Mouse (Mus musculus) CH12.LX (cell line): ENCODE measurements at regions not wholly inside any gene's neighbourhood (a gene's known extent, or its start where the extent isn't known, plus 50 kb on each side); places are given as distances from the start of the nearest gene placed in this dataset.

Experiments used
- DNase-seq: peaks from one replicate; pipeline ENCODE4 v3.0.0-alpha.2; 2013; ENCODE audit errors: extremely low read depth
- H3K27ac ChIP-seq: 2 replicates; pipeline ENCODE4 v1.5.1; 2012; ENCODE audit warnings: low read depth, mild to moderate bottlenecking, control low read depth, moderate library complexity; ENCODE audit not compliant: insufficient read depth
- H3K27me3 ChIP-seq: replicated peaks from 2 replicates; pipeline ENCODE3; 2012; ENCODE audit warnings: inconsistent platforms
- H3K36me3 ChIP-seq, 2 experiments: replicated peaks in 1 of 2; 2 replicates each; pipeline versions ENCODE3 to v1.6.1; 2012; ENCODE audit warnings: inconsistent platforms in 1 of 2, low read length in 1 of 2, mild to moderate bottlenecking in 1 of 2, mixed read lengths in 1 of 2, moderate library complexity in 1 of 2; ENCODE audit not compliant: control insufficient read depth in 1 of 2, insufficient read depth in 1 of 2
- H3K4me1 ChIP-seq, 2 experiments: 2 replicates each; pipeline ENCODE4 v1.6.1; 2012; ENCODE audit warnings: inconsistent platforms in 1 of 2, moderate library complexity in 1 of 2; ENCODE audit not compliant: insufficient read depth in 2 of 2, control insufficient read depth in 1 of 2
- H3K4me2 ChIP-seq: 2 replicates; pipeline ENCODE4 v1.6.1; 2012; ENCODE audit warnings: low read depth, mild to moderate bottlenecking, control low read depth; ENCODE audit not compliant: poor library complexity, insufficient read depth, severe bottlenecking
- H3K4me3 ChIP-seq, 3 experiments: fragments of 150-350 bp in 1 of 3; sonication (generic) in 1 of 3; replicated peaks in 1 of 3; 2 replicates each; pipeline versions ENCODE3 to v1.5.1; 2011 to 2012; ENCODE audit warnings: low read depth in 2 of 3, low read length in 2 of 3, mild to moderate bottlenecking in 2 of 3, moderate library complexity in 2 of 3, control low read depth in 1 of 3, improper control_type of control experiment in 1 of 3, inconsistent platforms in 1 of 3, mixed read lengths in 1 of 3; ENCODE audit not compliant: poor library complexity in 1 of 3
- H3K79me2 ChIP-seq: replicated peaks from 2 replicates; pipeline ENCODE4 v1.6.1; 2012; ENCODE audit warnings: mild to moderate bottlenecking, moderate library complexity; ENCODE audit not compliant: control insufficient read depth, poor library complexity, insufficient read depth, severe bottlenecking; ENCODE audit errors: extremely low read depth
- H3K9ac ChIP-seq: 2 replicates; pipeline ENCODE4 v1.6.1; 2012; ENCODE audit warnings: low read depth, mild to moderate bottlenecking, control low read depth, moderate library complexity; ENCODE audit not compliant: insufficient read depth
- H3K9me3 ChIP-seq: replicated peaks from 2 replicates; pipeline ENCODE3; 2012; ENCODE audit warnings: low read length, inconsistent platforms, mixed read lengths
- CTCF ChIP-seq, 2 experiments: IDR thresholded peaks in 1 of 2; conservative IDR thresholded peaks in 1 of 2; 2 replicates each; pipeline ENCODE4 v1.5.1; 2011 to 2012; ENCODE audit warnings: low read depth in 2 of 2, low read length in 2 of 2, improper control_type of control experiment in 1 of 2, inconsistent platforms in 1 of 2, mild to moderate bottlenecking in 1 of 2, moderate library complexity in 1 of 2
- E2F4 ChIP-seq: IDR thresholded peaks from 2 replicates; pipeline ENCODE4 v1.6.1; 2011; ENCODE audit warnings: low read depth, low read length, improper control_type of control experiment; ENCODE audit not compliant: insufficient replicate concordance
- ELF1 ChIP-seq: IDR thresholded peaks from 2 replicates; pipeline ENCODE4 v1.6.1; 2014; ENCODE audit warnings: low read depth, mild to moderate bottlenecking, inconsistent platforms, low read length, improper control_type of control experiment
- EP300 ChIP-seq: IDR thresholded peaks from 2 replicates; pipeline ENCODE4 v1.6.1; 2011; ENCODE audit warnings: low read length, improper control_type of control experiment
- GABPA ChIP-seq: IDR thresholded peaks from 2 replicates; pipeline ENCODE4 v1.6.1; 2012; ENCODE audit warnings: low read depth, low read length, improper control_type of control experiment, inconsistent platforms; ENCODE audit not compliant: insufficient replicate concordance
- HCFC1 ChIP-seq: IDR thresholded peaks from 2 replicates; pipeline ENCODE4 v1.6.1; 2012; ENCODE audit warnings: low read depth, mild to moderate bottlenecking, inconsistent platforms, low read length, improper control_type of control experiment
- IRF4 ChIP-seq: IDR thresholded peaks from 2 replicates; pipeline ENCODE4 v1.6.1; 2014; ENCODE audit warnings: low read depth, mild to moderate bottlenecking, inconsistent platforms, low read length, improper control_type of control experiment
- JUN ChIP-seq: IDR thresholded peaks from 2 replicates; pipeline ENCODE4 v1.6.1; 2011; ENCODE audit warnings: low read depth, mild to moderate bottlenecking, low read length, improper control_type of control experiment, moderate library complexity; ENCODE audit not compliant: insufficient read depth
- NELFE ChIP-seq: IDR thresholded peaks from 2 replicates; pipeline ENCODE4 v1.6.1; 2011; ENCODE audit warnings: low read depth, low read length, improper control_type of control experiment
- RAD21 ChIP-seq: IDR thresholded peaks from 2 replicates; pipeline ENCODE4 v1.6.1; 2011; ENCODE audit warnings: low read depth, mild to moderate bottlenecking, low read length, improper control_type of control experiment, moderate library complexity
- SMC3 ChIP-seq: IDR thresholded peaks from 2 replicates; pipeline ENCODE4 v1.6.1; 2011; ENCODE audit warnings: low read depth, low read length, improper control_type of control experiment
- ZKSCAN1 ChIP-seq: IDR thresholded peaks from 2 replicates; pipeline ENCODE4 v1.6.1; 2012; ENCODE audit warnings: low read depth, inconsistent platforms, low read length, improper control_type of control experiment, borderline replicate concordance
- ZMIZ1 ChIP-seq: IDR thresholded peaks from 2 replicates; pipeline ENCODE4 v1.6.1; 2012; ENCODE audit warnings: low read depth, mild to moderate bottlenecking, inconsistent platforms, low read length, improper control_type of control experiment
- ZNF384 ChIP-seq: IDR thresholded peaks from 2 replicates; pipeline ENCODE4 v1.6.1; 2012; ENCODE audit warnings: low read depth, low read length, improper control_type of control experiment, inconsistent platforms
- dilution Hi-C: fragments of 300-500 bp; cut with MboI; formaldehyde crosslinking; loops from 2 replicates; pipeline ENCODE4 v1.14.3; 2020; ENCODE audit warnings: low sequenced_read_pairs; ENCODE audit not compliant: extremely low pct_unique_long_range_greater_than_20kb, extremely low pct_ligation_motif_present
- in situ Hi-C: fragments of 300-500 bp; cut with MboI; formaldehyde crosslinking; loops from 3 replicates; pipeline ENCODE4 v1.14.3; 2019; ENCODE audit warnings: low sequenced_read_pairs, low pct_ligation_motif_present, low pct_unique_long_range_greater_than_20kb, mixed read lengths

DNA sequence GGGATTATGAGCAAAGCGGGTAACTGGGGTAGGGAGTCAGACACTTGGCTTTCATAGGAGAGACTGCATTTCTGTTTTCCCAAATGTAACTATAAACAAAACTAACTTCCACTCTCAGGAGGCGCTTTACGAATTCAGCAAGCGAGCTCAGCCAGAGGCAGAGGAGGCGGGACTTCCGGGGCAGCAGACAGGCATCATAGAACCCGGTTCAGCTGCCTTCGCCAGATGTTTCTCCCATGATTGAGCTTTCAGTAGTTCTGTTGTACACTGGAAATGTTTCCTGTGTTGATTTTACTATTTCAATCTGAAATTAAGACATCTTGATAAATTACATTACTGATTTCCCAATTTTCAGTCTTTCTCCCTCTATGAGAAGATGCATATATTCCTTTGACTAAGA, 92.9 kb downstream of the Zfp365 start:
- dilution Hi-C loops (no loop called here), in situ Hi-C loops (no loop called here)
- no peak overlapping the region for H3K4me2 ChIP-seq
- no peaks in the 10 kb centered on the region for H3K79me2 ChIP-seq
- no peak overlapping the region for H3K27ac ChIP-seq
- no peak for DNase-seq
- TF ChIP-seq ZKSCAN1 (no peak), ZMIZ1 (no peak), EP300 (no peak)
- H3K27me3 ChIP-seq = no peaks in the 10 kb centered on the region
- no peaks in the 10 kb centered on the region for H3K36me3 ChIP-seq
- H3K9me3 ChIP-seq = peaks cover 4% of the 10 kb centered on the region
- no peak overlapping the region for H3K9ac ChIP-seq
- H3K4me1 ChIP-seq = no peaks in the 10 kb centered on the region
- H3K4me3 ChIP-seq = no peak overlapping the region

DNA sequence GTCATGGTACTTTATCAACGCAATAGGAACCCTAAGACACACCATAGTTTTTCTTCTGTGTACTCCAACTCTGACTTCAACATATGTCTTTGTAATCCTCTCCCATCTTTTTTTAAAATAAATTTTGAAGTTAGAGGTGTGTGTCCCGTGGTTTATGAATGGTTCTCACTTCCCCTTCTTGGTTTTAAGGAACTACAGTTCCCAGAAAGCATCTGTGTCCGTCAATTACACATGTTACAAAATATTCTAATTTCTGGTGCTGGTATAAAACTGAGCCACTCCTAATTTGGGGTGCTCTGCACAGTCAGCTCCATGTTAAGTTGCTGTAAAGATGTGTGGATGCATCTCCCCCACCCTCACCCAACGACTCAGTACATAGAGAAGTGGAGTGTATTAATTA, 98.6 kb downstream of the Zfp365 start:
- H3K9ac ChIP-seq = no peak overlapping the region
- dilution Hi-C loops (no loop called here), in situ Hi-C loops (no loop called here)
- no peaks in the 10 kb centered on the region for H3K79me2 ChIP-seq
- H3K4me1 ChIP-seq = no peaks in the 10 kb centered on the region
- no peak overlapping the region for H3K27ac ChIP-seq
- H3K4me2 ChIP-seq = no peak overlapping the region
- peaks cover 4% of the 10 kb centered on the region for H3K9me3 ChIP-seq
- no peak for TF ChIP-seq GABPA
- TF ChIP-seq HCFC1 = peak; percentile 76
- 0 out of 2 replicates have a peak, but pooled peaks have one; percentile 13 for TF ChIP-seq IRF4
- no peak for TF ChIP-seq ELF1
- TF ChIP-seq NELFE = no peak
- no peak for TF ChIP-seq E2F4
- H3K27me3 ChIP-seq = no peaks in the 10 kb centered on the region
- H3K36me3 ChIP-seq = no peaks in the 10 kb centered on the region
- DNase-seq = no peak
- no peak overlapping the region for H3K4me3 ChIP-seq

DNA sequence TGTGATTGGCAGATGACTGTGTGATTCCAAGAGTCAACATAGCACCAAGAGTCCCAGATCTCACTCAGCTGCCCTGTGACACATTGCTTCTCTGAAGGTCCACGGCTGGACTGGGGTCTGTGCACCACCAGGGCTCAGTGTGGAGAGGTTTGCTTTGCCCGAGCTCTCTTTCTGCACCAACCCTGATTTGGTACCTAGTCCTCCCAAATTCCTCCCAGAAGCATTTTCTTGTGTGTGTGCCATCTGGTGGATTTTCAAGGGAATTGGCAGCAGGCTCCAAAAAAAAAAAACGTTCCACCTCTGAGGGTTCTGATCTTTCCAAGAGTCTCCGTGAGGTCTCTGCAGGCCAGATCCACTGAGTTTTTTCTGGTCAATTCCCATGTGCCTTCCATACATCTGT, 107.3 kb downstream of the Zfp365 start:
- Histone ChIP-seq H3K27me3 (no peaks in the 10 kb centered on the region), H3K9ac (no peak overlapping the region), H3K36me3 (no peaks in the 10 kb centered on the region), H3K27ac (no peak overlapping the region), H3K4me3 (no peak overlapping the region), H3K79me2 (no peaks in the 10 kb centered on the region), H3K9me3 (no peaks in the 10 kb centered on the region), H3K4me2 (no peak overlapping the region), H3K4me1 (peaks cover 10 to 30% of the 10 kb centered on the region in 2 experiments)
- in situ Hi-C loops (no loop called here), dilution Hi-C loops (no loop called here)
- DNase-seq = peak; percentile 39
- TF ChIP-seq HCFC1 = no peak
- no peak for TF ChIP-seq JUN
- peak; percentile 20 to 60; a peak in 2 of 4 replicates for TF ChIP-seq CTCF (conservative IDR thresholded peaks at IDR 0.05 in 1 of 2, IDR thresholded peaks at IDR 0.05 in 1 of 2; ENCODE audit: low read depth in 2 of 2, low read length in 2 of 2)
- TF ChIP-seq SMC3 = peak; percentile 55
- no peak for TF ChIP-seq ZMIZ1
- TF ChIP-seq ZNF384 = peak; percentile 87
- peak; percentile 25 for TF ChIP-seq RAD21
